Mouse (Mus musculus) CH12.LX (cell line): Measurements from ENCODE around the gene Mrpl52. TPM values are rescaled to one million over a fixed set of nuclear protein-coding genes. Genes with fewer than 3 reads are reported as not detected.

Experiments
- DNase-seq: peaks from one replicate; pipeline ENCODE4 v3.0.0-alpha.2; 2013; ENCODE audit errors: extremely low read depth
- H3K27ac ChIP-seq: 2 replicates; pipeline ENCODE4 v1.5.1; 2012; ENCODE audit warnings: low read depth, mild to moderate bottlenecking, control low read depth, moderate library complexity; ENCODE audit not compliant: insufficient read depth
- H3K27me3 ChIP-seq: replicated peaks from 2 replicates; pipeline ENCODE3; 2012; ENCODE audit warnings: inconsistent platforms
- H3K36me3 ChIP-seq, 2 experiments: replicated peaks in 1 of 2; 2 replicates each; pipeline versions ENCODE3 to v1.6.1; 2012; ENCODE audit warnings: inconsistent platforms in 1 of 2, low read length in 1 of 2, mild to moderate bottlenecking in 1 of 2, mixed read lengths in 1 of 2, moderate library complexity in 1 of 2; ENCODE audit not compliant: control insufficient read depth in 1 of 2, insufficient read depth in 1 of 2
- H3K4me1 ChIP-seq, 2 experiments: 2 replicates each; pipeline ENCODE4 v1.6.1; 2012; ENCODE audit warnings: inconsistent platforms in 1 of 2, moderate library complexity in 1 of 2; ENCODE audit not compliant: insufficient read depth in 2 of 2, control insufficient read depth in 1 of 2
- H3K4me2 ChIP-seq: 2 replicates; pipeline ENCODE4 v1.6.1; 2012; ENCODE audit warnings: low read depth, mild to moderate bottlenecking, control low read depth; ENCODE audit not compliant: poor library complexity, insufficient read depth, severe bottlenecking
- H3K4me3 ChIP-seq, 3 experiments: fragments of 150-350 bp in 1 of 3; sonication (generic) in 1 of 3; replicated peaks in 1 of 3; 2 replicates each; pipeline versions ENCODE3 to v1.5.1; 2011 to 2012; ENCODE audit warnings: low read depth in 2 of 3, low read length in 2 of 3, mild to moderate bottlenecking in 2 of 3, moderate library complexity in 2 of 3, control low read depth in 1 of 3, improper control_type of control experiment in 1 of 3, inconsistent platforms in 1 of 3, mixed read lengths in 1 of 3; ENCODE audit not compliant: poor library complexity in 1 of 3
- H3K79me2 ChIP-seq: replicated peaks from 2 replicates; pipeline ENCODE4 v1.6.1; 2012; ENCODE audit warnings: mild to moderate bottlenecking, moderate library complexity; ENCODE audit not compliant: control insufficient read depth, poor library complexity, insufficient read depth, severe bottlenecking; ENCODE audit errors: extremely low read depth
- H3K9ac ChIP-seq: 2 replicates; pipeline ENCODE4 v1.6.1; 2012; ENCODE audit warnings: low read depth, mild to moderate bottlenecking, control low read depth, moderate library complexity; ENCODE audit not compliant: insufficient read depth
- H3K9me3 ChIP-seq: replicated peaks from 2 replicates; pipeline ENCODE3; 2012; ENCODE audit warnings: low read length, inconsistent platforms, mixed read lengths
- BHLHE40 ChIP-seq: IDR thresholded peaks from 2 replicates; pipeline ENCODE4 v1.6.1; 2011; ENCODE audit warnings: mild to moderate bottlenecking, low read depth, low read length, improper control_type of control experiment
- CHD1 ChIP-seq: IDR thresholded peaks from 2 replicates; pipeline ENCODE4 v1.6.1; 2012; ENCODE audit warnings: low read depth, low read length, improper control_type of control experiment, inconsistent platforms
- CHD2 ChIP-seq: IDR thresholded peaks from 2 replicates; pipeline ENCODE4 v1.6.1; 2011; ENCODE audit warnings: low read length, improper control_type of control experiment
- CTCF ChIP-seq, 2 experiments: IDR thresholded peaks in 1 of 2; conservative IDR thresholded peaks in 1 of 2; 2 replicates each; pipeline ENCODE4 v1.5.1; 2011 to 2012; ENCODE audit warnings: low read depth in 2 of 2, low read length in 2 of 2, improper control_type of control experiment in 1 of 2, inconsistent platforms in 1 of 2, mild to moderate bottlenecking in 1 of 2, moderate library complexity in 1 of 2
- E2F4 ChIP-seq: IDR thresholded peaks from 2 replicates; pipeline ENCODE4 v1.6.1; 2011; ENCODE audit warnings: low read depth, low read length, improper control_type of control experiment; ENCODE audit not compliant: insufficient replicate concordance
- ELF1 ChIP-seq: IDR thresholded peaks from 2 replicates; pipeline ENCODE4 v1.6.1; 2014; ENCODE audit warnings: low read depth, mild to moderate bottlenecking, inconsistent platforms, low read length, improper control_type of control experiment
- EP300 ChIP-seq: IDR thresholded peaks from 2 replicates; pipeline ENCODE4 v1.6.1; 2011; ENCODE audit warnings: low read length, improper control_type of control experiment
- ETS1 ChIP-seq: conservative IDR thresholded peaks from 2 replicates; pipeline ENCODE4 v1.6.1; 2012; ENCODE audit warnings: low read depth, mild to moderate bottlenecking, inconsistent platforms, low read length, improper control_type of control experiment, moderate library complexity
- GABPA ChIP-seq: IDR thresholded peaks from 2 replicates; pipeline ENCODE4 v1.6.1; 2012; ENCODE audit warnings: low read depth, low read length, improper control_type of control experiment, inconsistent platforms; ENCODE audit not compliant: insufficient replicate concordance
- HCFC1 ChIP-seq: IDR thresholded peaks from 2 replicates; pipeline ENCODE4 v1.6.1; 2012; ENCODE audit warnings: low read depth, mild to moderate bottlenecking, inconsistent platforms, low read length, improper control_type of control experiment
- IRF4 ChIP-seq: IDR thresholded peaks from 2 replicates; pipeline ENCODE4 v1.6.1; 2014; ENCODE audit warnings: low read depth, mild to moderate bottlenecking, inconsistent platforms, low read length, improper control_type of control experiment
- JUN ChIP-seq: IDR thresholded peaks from 2 replicates; pipeline ENCODE4 v1.6.1; 2011; ENCODE audit warnings: low read depth, mild to moderate bottlenecking, low read length, improper control_type of control experiment, moderate library complexity; ENCODE audit not compliant: insufficient read depth
- JUND ChIP-seq: conservative IDR thresholded peaks from 2 replicates; pipeline ENCODE4 v1.6.1; 2011; ENCODE audit warnings: low read depth, low read length, improper control_type of control experiment
- KAT2A ChIP-seq: IDR thresholded peaks from 2 replicates; pipeline ENCODE4 v1.6.1; 2012; ENCODE audit warnings: low read length, improper control_type of control experiment, inconsistent platforms; ENCODE audit not compliant: insufficient replicate concordance
- MAFK ChIP-seq: IDR thresholded peaks from 2 replicates; pipeline ENCODE4 v1.6.1; 2011; ENCODE audit warnings: low read length, improper control_type of control experiment; ENCODE audit not compliant: insufficient replicate concordance
- MAX ChIP-seq: IDR thresholded peaks from 2 replicates; pipeline ENCODE4 v1.6.1; 2011; ENCODE audit warnings: low read length, improper control_type of control experiment
- MAZ ChIP-seq: IDR thresholded peaks from 2 replicates; pipeline ENCODE4 v1.6.1; 2012; ENCODE audit warnings: low read depth, mild to moderate bottlenecking, inconsistent platforms, low read length, improper control_type of control experiment, moderate library complexity
- MEF2A ChIP-seq: IDR thresholded peaks from 2 replicates; pipeline ENCODE4 v1.6.1; 2014; ENCODE audit warnings: low read depth, mild to moderate bottlenecking, inconsistent platforms, low read length, improper control_type of control experiment, borderline replicate concordance
- MXI1 ChIP-seq: IDR thresholded peaks from 2 replicates; pipeline ENCODE4 v1.6.1; 2011; ENCODE audit warnings: mild to moderate bottlenecking, low read depth, low read length, improper control_type of control experiment
- MYC ChIP-seq: IDR thresholded peaks from 2 replicates; pipeline ENCODE4 v1.6.1; 2011; ENCODE audit warnings: low read depth, mild to moderate bottlenecking, improper control_type of control experiment, low read length
- NELFE ChIP-seq: IDR thresholded peaks from 2 replicates; pipeline ENCODE4 v1.6.1; 2011; ENCODE audit warnings: low read depth, low read length, improper control_type of control experiment
- NRF1 ChIP-seq: IDR thresholded peaks from 2 replicates; pipeline ENCODE4 v1.6.1; 2014; ENCODE audit warnings: low read depth, mild to moderate bottlenecking, inconsistent platforms, low read length, improper control_type of control experiment, moderate library complexity
- PAX5 ChIP-seq: IDR thresholded peaks from 2 replicates; pipeline ENCODE4 v1.6.1; 2012; ENCODE audit warnings: low read length, inconsistent platforms, mixed read lengths
- POLR2A ChIP-seq: IDR thresholded peaks from 2 replicates; pipeline ENCODE4 v1.6.1; 2011; ENCODE audit warnings: low read depth, mild to moderate bottlenecking, improper control_type of control experiment, low read length
- POLR2AphosphoS2 ChIP-seq: IDR thresholded peaks from 2 replicates; pipeline ENCODE4 v1.6.1; 2011; ENCODE audit warnings: low read depth, low read length, improper control_type of control experiment
- RAD21 ChIP-seq: IDR thresholded peaks from 2 replicates; pipeline ENCODE4 v1.6.1; 2011; ENCODE audit warnings: low read depth, mild to moderate bottlenecking, low read length, improper control_type of control experiment, moderate library complexity
- RCOR1 ChIP-seq: conservative IDR thresholded peaks from 2 replicates; pipeline ENCODE4 v1.6.1; 2012; ENCODE audit warnings: low read depth, mild to moderate bottlenecking, inconsistent platforms, low read length, improper control_type of control experiment
- SIN3A ChIP-seq: IDR thresholded peaks from 2 replicates; pipeline ENCODE4 v1.6.1; 2012; ENCODE audit warnings: low read length, improper control_type of control experiment, inconsistent platforms
- SMC3 ChIP-seq: IDR thresholded peaks from 2 replicates; pipeline ENCODE4 v1.6.1; 2011; ENCODE audit warnings: low read depth, low read length, improper control_type of control experiment
- TBP ChIP-seq: conservative IDR thresholded peaks from 2 replicates; pipeline ENCODE4 v1.6.1; 2011; ENCODE audit warnings: low read depth, low read length, improper control_type of control experiment
- TCF12 ChIP-seq: IDR thresholded peaks from 2 replicates; pipeline ENCODE4 v1.6.1; 2014; ENCODE audit warnings: low read depth, mild to moderate bottlenecking, inconsistent platforms, low read length, improper control_type of control experiment
- UBTF ChIP-seq: IDR thresholded peaks from 2 replicates; pipeline ENCODE4 v1.6.1; 2012; ENCODE audit warnings: low read depth, mild to moderate bottlenecking, inconsistent platforms, low read length, improper control_type of control experiment, moderate library complexity
- USF1 ChIP-seq: IDR thresholded peaks from 2 replicates; pipeline ENCODE4 v1.6.1; 2014; ENCODE audit warnings: low read depth, mild to moderate bottlenecking, inconsistent platforms, low read length, improper control_type of control experiment
- USF2 ChIP-seq: conservative IDR thresholded peaks from 2 replicates; pipeline ENCODE4 v1.6.1; 2011; ENCODE audit warnings: low read depth, low read length, improper control_type of control experiment
- ZC3H11A ChIP-seq: IDR thresholded peaks from 2 replicates; pipeline ENCODE4 v1.6.1; 2012; ENCODE audit warnings: low read depth, mild to moderate bottlenecking, inconsistent platforms, low read length, improper control_type of control experiment
- ZKSCAN1 ChIP-seq: IDR thresholded peaks from 2 replicates; pipeline ENCODE4 v1.6.1; 2012; ENCODE audit warnings: low read depth, inconsistent platforms, low read length, improper control_type of control experiment, borderline replicate concordance
- ZMIZ1 ChIP-seq: IDR thresholded peaks from 2 replicates; pipeline ENCODE4 v1.6.1; 2012; ENCODE audit warnings: low read depth, mild to moderate bottlenecking, inconsistent platforms, low read length, improper control_type of control experiment
- ZNF384 ChIP-seq: IDR thresholded peaks from 2 replicates; pipeline ENCODE4 v1.6.1; 2012; ENCODE audit warnings: low read depth, low read length, improper control_type of control experiment, inconsistent platforms
- dilution Hi-C: fragments of 300-500 bp; cut with MboI; formaldehyde crosslinking; loops from 2 replicates; pipeline ENCODE4 v1.14.3; 2020; ENCODE audit warnings: low sequenced_read_pairs; ENCODE audit not compliant: extremely low pct_unique_long_range_greater_than_20kb, extremely low pct_ligation_motif_present
- in situ Hi-C: fragments of 300-500 bp; cut with MboI; formaldehyde crosslinking; loops from 3 replicates; pipeline ENCODE4 v1.14.3; 2019; ENCODE audit warnings: low sequenced_read_pairs, low pct_ligation_motif_present, low pct_unique_long_range_greater_than_20kb, mixed read lengths
- polyA plus RNA-seq: library from polyadenylated mRNA; unstranded; fragments of >175 nt; gene quantifications from 2 replicates; pipeline ENCODE4 v1.2.1, GENCODE M21; 2012; ENCODE audit warnings: low read depth; ENCODE audit not compliant: insufficient read length
- total RNA-seq, 2 experiments: library from RNA; depleted of rRNA; stranded (reverse); fragments of 300-350 nt in 1 of 2; fragments of >200 nt in 1 of 2; gene quantifications; 2 replicates each; pipeline ENCODE4 v1.2.3; 2012 to 2014

Mrpl52 gene
- 309 and 328 TPM in 2 replicates for total RNA-seq (2012; rRNA removed)
- 87.9 and 97.1 TPM in 2 replicates for total RNA-seq (2014; rRNA removed)
- polyA plus RNA-seq = 230 and 281 TPM in 2 replicates

DNA sequence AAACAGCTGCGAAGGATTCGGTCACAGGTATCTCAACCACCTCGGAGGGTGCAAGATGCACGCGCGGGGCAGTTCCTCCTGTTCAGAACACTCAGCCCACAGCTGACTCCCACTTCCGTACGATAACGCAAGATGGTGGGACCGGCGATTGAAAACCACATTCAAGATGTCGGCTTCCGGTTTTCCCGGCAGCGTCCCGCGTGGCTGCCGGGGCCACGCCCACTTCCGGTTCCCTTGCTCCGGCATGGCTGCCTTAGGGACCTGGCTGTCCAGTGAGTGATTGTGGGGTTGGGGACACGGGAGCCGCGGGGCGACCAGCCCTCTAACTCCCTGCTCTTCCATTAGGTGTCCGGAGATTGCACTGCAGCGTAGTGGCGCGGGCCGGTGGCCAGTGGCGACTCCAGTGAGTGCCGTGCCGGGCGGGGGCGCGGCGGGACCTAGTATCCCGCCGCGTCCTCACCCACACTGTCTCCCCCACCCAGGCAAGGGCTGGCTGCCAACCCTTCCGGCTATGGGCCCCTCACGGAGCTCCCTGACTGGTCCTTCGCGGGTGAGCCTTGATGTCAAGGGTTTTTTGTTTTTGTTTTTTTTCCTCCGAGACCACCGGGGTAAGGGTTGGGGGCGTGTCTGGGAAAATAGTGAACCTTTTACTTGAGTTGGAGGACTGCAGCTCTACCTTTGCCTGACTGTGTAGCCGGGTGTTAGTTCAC, at the start of gene Mrpl52:
Gene Mrpl52, plus strand, starts transcription at position 221 of the 710 bp plus-strand sequence.
- peak; percentile 90 for DNase-seq
- Histone ChIP-seq H3K79me2 (no peaks in the 10 kb centered on the region), H3K4me3 (peak within 1 kb of the TSS; percentile 78 to 86 (median 78)), H3K9me3 (no peaks in the 10 kb centered on the region), H3K4me1 (peaks cover 0 to 25% of the 10 kb centered on the region in 2 experiments; a peak in 2 of 4 replicates), H3K27me3 (no peaks in the 10 kb centered on the region), H3K4me2 (peak within 1 kb of the TSS; percentile 95), H3K27ac (peak within 1 kb of the TSS; percentile 23), H3K36me3 (peaks cover 13 to 29% of the 10 kb centered on the region in 2 experiments), H3K9ac (peak within 1 kb of the TSS; percentile 98)
- in situ Hi-C loops (no loop called here), dilution Hi-C loops (no loop called here)
- TF ChIP-seq PAX5 (no peak), CTCF (conservative IDR thresholded peaks at IDR 0.05 in 1 of 2, IDR thresholded peaks at IDR 0.05 in 1 of 2; ENCODE audit: low read depth in 2 of 2, low read length in 2 of 2) (no peak), ETS1 (peak; percentile 82), ZKSCAN1 (no peak), GABPA (no peak), RAD21 (no peak), MEF2A (peak; percentile 38; the same call in 1 of the 2 replicates), MAFK (no peak), MAX (peak; percentile 97), RCOR1 (peak; percentile 51; the same call in 1 of the 2 replicates), USF2 (peak; percentile 18; the same call in 1 of the 2 replicates), CHD1 (peak; percentile 63; the same call in 1 of the 2 replicates), ZC3H11A (peak; percentile 76), CHD2 (peak; percentile 71; the same call in 1 of the 2 replicates), BHLHE40 (peak; percentile 77), EP300 (peak; percentile 36; the same call in 1 of the 2 replicates), ZNF384 (no peak; the same call in 1 of the 2 replicates), SIN3A (peak; percentile 99), UBTF (no peak), MXI1 (peak; percentile 97), JUN (no peak), NELFE (peak; percentile 81), ZMIZ1 (peak; percentile 76), ELF1 (peak; percentile 93), TBP (peak; percentile 63; the same call in 1 of the 2 replicates), JUND (0 out of 2 replicates have a peak, but pooled peaks have one; percentile 4), E2F4 (no peak), KAT2A (peak; percentile 79; the same call in 1 of the 2 replicates), SMC3 (no peak), POLR2AphosphoS2 (peak; percentile 74; the same call in 1 of the 2 replicates), NRF1 (peak; percentile 76), IRF4 (peak; percentile 92), MAZ (no peak), HCFC1 (peak; percentile 83), MYC (peak; percentile 97), POLR2A (peak; percentile 90), TCF12 (peak; percentile 96), USF1 (peak; percentile 49)
